Mouse (Mus musculus): ENCODE data around the gene Rhno1. TPM values are rescaled to one million over a fixed set of nuclear protein-coding genes. Genes with fewer than 3 reads are reported as not detected.
A peak's percentile ranks its signal among the peaks of the same experiment; 100 is the strongest.

The Rhno1 gene
- total and polyA plus RNA-seq, 3 experiments: 46.8 to 137 (median 88.1) TPM

GRCm38 (mm10) chr6:128385026-128385425, 22.3 kb upstream of the Rhno1 start:
- Histone ChIP-seq H3K27me3 (ENCODE audit: control insufficient read depth in 1 of 2, insufficient read depth in 2 of 2, low read length in 2 of 2) (no peaks in the 10 kb centered on the region), H3K9me3 (replicated peaks; ENCODE audit: insufficient read depth, low read length) (no peaks in the 10 kb centered on the region), H3K27ac (ENCODE audit: control insufficient read depth, low read depth, low read length) (no peak overlapping the region), H3K79me2 (ENCODE audit: control insufficient read depth, insufficient read depth, low read length, poor library complexity) (no peaks in the 10 kb centered on the region), H3K4me3 (ENCODE audit: control insufficient read depth in 1 of 2, insufficient read depth in 1 of 2, low read depth in 2 of 2, low read length in 2 of 2) (no peak overlapping the region), H3K9ac (ENCODE audit: control insufficient read depth, low read depth, low read length, poor library complexity, severe bottlenecking) (no peak overlapping the region), H3K4me1 (ENCODE audit: control insufficient read depth in 1 of 2, insufficient read depth in 2 of 2, low read length in 2 of 2) (peaks cover 0 to 5% of the 10 kb centered on the region in 2 experiments; a peak in 1 of 4 replicates), H3K36me3 (ENCODE audit: control insufficient read depth in 1 of 2, insufficient read depth in 2 of 2, low read length in 2 of 2) (no peaks in the 10 kb centered on the region)
- TF ChIP-seq ELF1 (IDR thresholded peaks at IDR 0.05; ENCODE audit: low read depth, low read length): no peak
- TF ChIP-seq GABPA (IDR thresholded peaks at IDR 0.05; ENCODE audit: low read depth, low read length): no peak
- no peak for TF ChIP-seq MAX (IDR thresholded peaks at IDR 0.05; ENCODE audit: low read length)
- TF ChIP-seq MAZ (IDR thresholded peaks at IDR 0.05; ENCODE audit: low read depth, low read length): no peak
- TF ChIP-seq MEF2A (IDR thresholded peaks at IDR 0.05; ENCODE audit: extremely low read depth, insufficient replicate concordance, low read depth, low read length, poor library complexity, severe bottlenecking): no peak
- no peak for TF ChIP-seq ZNF384 (IDR thresholded peaks at IDR 0.05; ENCODE audit: low read depth, low read length)
- no peak for TF ChIP-seq ETS1 (IDR thresholded peaks at IDR 0.05; ENCODE audit: low read depth, low read length)
- TF ChIP-seq CTCF (IDR thresholded peaks at IDR 0.05 in 2 of 3, conservative IDR thresholded peaks at IDR 0.05 in 1 of 3; ENCODE audit: control insufficient read depth in 1 of 3, insufficient read depth in 1 of 3, low read depth in 2 of 3, low read length in 3 of 3, poor library complexity in 1 of 3, severe bottlenecking in 1 of 3): no peak
- TF ChIP-seq POLR2AphosphoS5 (IDR thresholded peaks at IDR 0.05; ENCODE audit: borderline replicate concordance, low read depth, low read length): no peak
- TF ChIP-seq TBP (IDR thresholded peaks at IDR 0.05; ENCODE audit: low read depth, low read length): no peak
- no peak for TF ChIP-seq RAD21 (IDR thresholded peaks at IDR 0.05; ENCODE audit: low read depth, low read length)
- no peak for TF ChIP-seq TCF12 (IDR thresholded peaks at IDR 0.05; ENCODE audit: low read depth, low read length)
- no peak for TF ChIP-seq HCFC1 (IDR thresholded peaks at IDR 0.05; ENCODE audit: low read depth, low read length)
- TF ChIP-seq USF2 (IDR thresholded peaks at IDR 0.05; ENCODE audit: borderline replicate concordance in 1 of 2, insufficient read depth in 1 of 2, low read depth in 1 of 2, low read length in 2 of 2): no peak
- TF ChIP-seq RCOR1 (IDR thresholded peaks at IDR 0.05; ENCODE audit: low read depth, low read length): no peak
- no peak for TF ChIP-seq NELFE (IDR thresholded peaks at IDR 0.05; ENCODE audit: low read depth, low read length)
- TF ChIP-seq MXI1 (IDR thresholded peaks at IDR 0.05; ENCODE audit: low read depth, low read length): no peak
- DNase-seq (ENCODE audit: low read depth, low spot score): no peak

DNA sequence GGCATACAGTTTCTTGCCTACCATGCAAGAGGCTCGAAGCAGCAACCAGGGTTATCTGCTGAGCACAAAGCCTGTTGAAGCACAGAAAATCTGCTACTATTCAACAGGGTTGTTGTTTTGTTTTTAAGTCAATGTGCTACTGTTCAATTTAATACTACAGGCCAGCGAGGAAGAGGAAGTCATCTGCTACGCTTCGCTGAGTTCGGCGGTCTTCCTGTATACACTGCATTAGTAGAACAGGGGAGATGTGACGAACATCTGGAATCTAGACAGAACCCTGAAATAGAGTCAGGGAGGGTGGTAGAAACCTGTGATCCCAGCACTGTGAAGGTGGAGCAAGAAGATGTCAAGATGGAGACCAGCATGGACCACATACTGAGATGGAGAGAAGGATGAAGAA, 21.0 kb upstream of the Rhno1 start:
- Histone ChIP-seq H3K79me2 (ENCODE audit: control insufficient read depth, insufficient read depth, low read length, poor library complexity) (no peaks in the 10 kb centered on the region), H3K4me1 (ENCODE audit: control insufficient read depth in 1 of 2, insufficient read depth in 2 of 2, low read length in 2 of 2) (peaks cover 0 to 8% of the 10 kb centered on the region in 2 experiments; a peak in 1 of 4 replicates), H3K27ac (ENCODE audit: control insufficient read depth, low read depth, low read length) (no peak overlapping the region), H3K27me3 (ENCODE audit: control insufficient read depth in 1 of 2, insufficient read depth in 2 of 2, low read length in 2 of 2) (no peaks in the 10 kb centered on the region), H3K9ac (ENCODE audit: control insufficient read depth, low read depth, low read length, poor library complexity, severe bottlenecking) (no peak overlapping the region), H3K9me3 (replicated peaks; ENCODE audit: insufficient read depth, low read length) (no peaks in the 10 kb centered on the region), H3K4me3 (ENCODE audit: control insufficient read depth in 1 of 2, insufficient read depth in 1 of 2, low read depth in 2 of 2, low read length in 2 of 2) (no peak overlapping the region), H3K36me3 (ENCODE audit: control insufficient read depth in 1 of 2, insufficient read depth in 2 of 2, low read length in 2 of 2) (no peaks in the 10 kb centered on the region)
- DNase-seq (ENCODE audit: low read depth, low spot score): peak; percentile 62
- TF ChIP-seq RAD21 (IDR thresholded peaks at IDR 0.05; ENCODE audit: low read depth, low read length) (no peak), SMC3 (IDR thresholded peaks at IDR 0.05; ENCODE audit: low read depth, low read length) (no peak), TBP (IDR thresholded peaks at IDR 0.05; ENCODE audit: low read depth, low read length) (no peak), USF2 (IDR thresholded peaks at IDR 0.05; ENCODE audit: borderline replicate concordance in 1 of 2, insufficient read depth in 1 of 2, low read depth in 1 of 2, low read length in 2 of 2) (no peak), MYC (IDR thresholded peaks at IDR 0.05; ENCODE audit: low read depth, low read length) (no peak), NRF1 (IDR thresholded peaks at IDR 0.05; ENCODE audit: insufficient read depth, low read depth, low read length, poor library complexity, severe bottlenecking) (no peak), MYB (IDR thresholded peaks at IDR 0.05; ENCODE audit: low read depth, low read length) (no peak), GABPA (IDR thresholded peaks at IDR 0.05; ENCODE audit: low read depth, low read length) (no peak), MAZ (IDR thresholded peaks at IDR 0.05; ENCODE audit: low read depth, low read length) (no peak), MAX (IDR thresholded peaks at IDR 0.05; ENCODE audit: low read length) (no peak), RCOR1 (IDR thresholded peaks at IDR 0.05; ENCODE audit: low read depth, low read length) (no peak), CHD1 (IDR thresholded peaks at IDR 0.05; ENCODE audit: low read depth, low read length) (no peak), EP300 (IDR thresholded peaks at IDR 0.05; ENCODE audit: low read depth in 1 of 2, low read length in 2 of 2) (no peak), ZNF384 (IDR thresholded peaks at IDR 0.05; ENCODE audit: low read depth, low read length) (no peak), POLR2AphosphoS5 (IDR thresholded peaks at IDR 0.05; ENCODE audit: borderline replicate concordance, low read depth, low read length) (no peak), E2F4 (IDR thresholded peaks at IDR 0.05; ENCODE audit: borderline replicate concordance, low read depth, low read length) (no peak), UBTF (IDR thresholded peaks at IDR 0.05; ENCODE audit: borderline replicate concordance, insufficient read depth, low read depth, low read length) (no peak), ZMIZ1 (IDR thresholded peaks at IDR 0.05; ENCODE audit: low read depth, low read length) (no peak), MAFK (IDR thresholded peaks at IDR 0.05; ENCODE audit: borderline replicate concordance, low read depth, low read length) (no peak), GATA1 (IDR thresholded peaks at IDR 0.05; ENCODE audit: low read depth, low read length) (no peak)

Data from MEL (cell line).